Mouse (Mus musculus): Measurements from ENCODE around the gene Klhl21.

GRCm38 (mm10) chr4:152008148-152008500 lies 479 bp upstream of the Klhl21 start:
- TF ChIP-seq POLR2A (IDR thresholded peaks at IDR 0.05; ENCODE audit: insufficient read depth, low read depth, low read length) (no peak), EP300 (IDR thresholded peaks at IDR 0.05; ENCODE audit: insufficient read depth, low read depth, low read length) (no peak), CTCF (IDR thresholded peaks at IDR 0.05) (no peak)
